Mouse (Mus musculus) liver, adult 2 months (tissue): ENCODE data around the gene Adar.

Experiments used
- CTCF ChIP-seq: fragments of 200-500 bp; IDR thresholded peaks from 2 replicates; pipeline ENCODE4 v1.5.1; 2011; ENCODE audit warnings: low read depth, low read length, control low read depth
- POLR2A ChIP-seq: fragments of 200-500 bp; IDR thresholded peaks from 2 replicates; pipeline ENCODE4 v1.6.1; 2011; ENCODE audit warnings: low read length, control low read depth; ENCODE audit not compliant: insufficient read depth; ENCODE audit errors: extremely low read depth

DNA sequence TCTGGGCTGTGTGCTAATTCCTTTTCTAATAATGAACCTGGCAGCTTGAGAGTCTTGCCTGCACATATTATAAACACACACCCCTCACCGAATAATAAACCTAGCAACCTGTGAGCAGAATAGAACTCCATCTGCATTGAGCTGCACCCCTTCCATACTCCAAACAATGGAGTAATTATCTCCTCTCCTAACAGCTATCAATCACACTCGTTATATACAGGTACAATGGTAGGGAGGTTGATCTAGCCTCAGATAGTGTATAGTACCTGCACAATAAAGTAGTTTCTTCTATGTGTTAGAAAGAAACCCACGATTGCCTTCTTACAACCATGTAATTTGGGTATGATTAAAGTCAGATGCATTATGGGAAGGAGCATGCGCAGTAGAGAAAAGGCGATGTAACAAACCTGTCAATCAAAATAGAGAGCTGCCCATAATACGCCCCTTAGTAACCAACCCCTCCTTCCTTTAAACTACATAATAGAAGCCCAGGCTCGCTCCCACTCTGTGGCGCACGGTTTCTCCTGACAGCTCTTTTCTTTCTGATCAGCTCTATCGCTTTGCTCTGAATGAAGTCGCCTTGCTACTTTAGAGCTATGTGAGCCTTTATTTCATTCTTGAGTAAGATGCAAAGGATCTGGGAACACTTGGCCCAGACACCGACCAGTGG is 18.5 kb upstream of the Adar start:
- no peak for TF ChIP-seq POLR2A
- TF ChIP-seq CTCF = no peak
